Mouse (Mus musculus) spleen, adult 2 months (tissue): ENCODE measurements around the gene Ptprt.

Experiments
- CTCF ChIP-seq: fragments of 200-500 bp; IDR thresholded peaks from 2 replicates; pipeline ENCODE4 v1.5.1; 2011; ENCODE audit warnings: mild to moderate bottlenecking, inconsistent platforms; ENCODE audit not compliant: insufficient read depth, insufficient read length, insufficient replicate concordance; ENCODE audit errors: extremely low read depth
- POLR2A ChIP-seq: fragments of 200-500 bp; IDR thresholded peaks from 2 replicates; pipeline ENCODE4 v1.6.1; 2011; ENCODE audit warnings: low read depth, low read length, inconsistent platforms

DNA sequence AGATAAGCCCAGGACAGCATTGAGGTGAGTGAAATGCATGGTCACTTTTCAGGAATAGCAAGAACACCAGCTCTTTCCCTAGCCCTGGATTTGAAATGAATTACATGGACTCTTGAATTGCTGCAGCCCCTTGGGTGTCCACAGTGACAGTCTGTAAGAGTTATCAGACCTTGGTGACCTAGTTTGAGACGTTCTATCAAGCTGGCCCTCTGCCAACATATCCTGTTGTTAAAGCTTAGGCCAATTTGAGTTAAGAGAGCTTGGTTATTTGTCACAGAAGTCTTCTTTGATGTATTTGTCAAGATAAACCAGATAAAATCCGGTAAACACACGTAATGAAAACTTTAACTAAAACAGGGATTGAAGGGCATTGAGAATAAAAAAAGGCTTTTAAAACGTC, 795.7 kb downstream of the Ptprt start:
- TF ChIP-seq CTCF = no peak
- no peak for TF ChIP-seq POLR2A
